Mouse (Mus musculus) cerebellum, postnatal 36 days (tissue): ENCODE measurements at regions not wholly inside any gene's neighbourhood (a gene's known extent, or its start where the extent isn't known, plus 50 kb on each side); places are given as distances from the start of the nearest gene placed in this dataset.
A peak's percentile ranks its signal among the peaks of the same experiment; 100 is the strongest.

Experiments used
- DNase-seq, 2 experiments: peaks; one replicate each; pipeline ENCODE4 v3.0.0; 2021 to 2022; ENCODE audit warnings: mixed read lengths in 2 of 2

DNA sequence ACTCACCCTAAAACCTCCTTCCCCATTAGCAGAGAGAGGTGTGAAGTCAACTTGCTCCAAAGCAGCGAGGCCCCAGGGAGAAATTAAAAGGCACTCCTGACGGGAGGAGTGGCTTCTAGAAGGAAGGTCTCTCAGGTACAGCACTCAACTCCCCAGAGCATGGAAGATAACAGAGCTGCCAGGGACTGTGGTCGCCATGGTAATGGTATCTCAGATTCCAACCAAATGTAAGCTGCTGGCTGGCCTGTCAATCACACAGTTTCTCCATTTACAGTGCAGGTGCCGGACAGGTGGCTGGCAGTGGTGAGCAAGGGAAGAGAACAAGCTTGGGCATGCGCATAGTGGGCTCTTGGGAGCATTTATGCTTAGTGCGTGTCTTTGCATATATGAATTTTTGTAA lies 213.5 kb upstream of the Bcor start:
- no peak for DNase-seq

DNA sequence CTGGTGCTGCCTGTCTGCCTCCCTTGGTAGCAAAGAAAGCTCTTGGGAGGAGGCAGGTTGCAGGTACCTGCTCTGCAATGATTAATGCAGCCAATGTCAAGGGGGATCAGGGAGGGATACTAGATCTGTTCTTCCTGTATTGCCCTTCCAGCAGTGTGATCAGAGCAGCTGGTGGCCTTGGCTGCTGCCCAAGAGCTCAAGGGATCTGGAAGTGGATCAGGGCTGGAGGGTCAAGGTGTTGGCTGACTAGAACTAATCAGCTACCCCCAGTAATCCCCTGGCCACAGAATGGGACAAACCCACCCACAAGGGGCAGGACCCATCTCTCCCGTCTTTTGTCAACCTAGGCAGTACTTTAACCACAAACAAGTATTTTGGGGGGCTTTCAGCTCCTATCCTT lies 211.8 kb upstream of the Atp6ap2 start:
- DNase-seq: no peak

DNA sequence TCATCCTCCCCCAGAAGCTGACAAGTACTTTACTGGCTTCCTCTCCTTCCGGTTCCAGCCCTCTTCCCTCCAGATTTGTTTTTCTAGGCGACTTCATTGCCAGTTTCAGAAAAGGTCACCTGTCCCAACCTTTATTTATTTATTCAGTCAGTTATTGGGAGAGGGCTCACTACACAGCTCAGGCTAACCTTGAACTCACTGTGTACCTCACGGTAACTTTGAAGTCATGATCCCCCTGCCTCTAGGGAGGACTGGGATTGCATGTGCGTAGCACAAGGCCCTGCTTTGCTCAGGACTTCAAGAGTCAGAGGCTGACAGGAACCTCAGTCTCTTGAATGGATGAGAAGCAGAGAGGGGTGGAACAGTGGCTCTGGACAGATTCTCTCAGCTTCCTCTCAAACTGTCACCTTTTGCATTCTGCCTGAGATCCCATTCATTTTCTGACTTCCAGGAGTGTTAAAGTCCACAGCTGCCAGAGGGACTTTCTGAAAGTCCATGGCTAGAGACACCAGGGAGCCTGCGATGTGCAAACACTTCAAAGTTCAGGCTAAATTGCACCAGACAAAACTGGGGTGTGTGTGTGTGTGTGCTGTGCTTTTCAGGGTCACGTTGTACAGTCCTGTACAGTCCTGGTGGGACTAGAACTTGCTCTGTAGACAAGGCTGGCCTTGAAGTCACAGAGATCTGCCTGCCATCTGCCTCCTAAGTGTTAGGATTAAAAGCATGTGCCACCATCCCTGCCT lies 211.2 kb upstream of the Atp6ap2 start:
- DNase-seq: no peak

DNA sequence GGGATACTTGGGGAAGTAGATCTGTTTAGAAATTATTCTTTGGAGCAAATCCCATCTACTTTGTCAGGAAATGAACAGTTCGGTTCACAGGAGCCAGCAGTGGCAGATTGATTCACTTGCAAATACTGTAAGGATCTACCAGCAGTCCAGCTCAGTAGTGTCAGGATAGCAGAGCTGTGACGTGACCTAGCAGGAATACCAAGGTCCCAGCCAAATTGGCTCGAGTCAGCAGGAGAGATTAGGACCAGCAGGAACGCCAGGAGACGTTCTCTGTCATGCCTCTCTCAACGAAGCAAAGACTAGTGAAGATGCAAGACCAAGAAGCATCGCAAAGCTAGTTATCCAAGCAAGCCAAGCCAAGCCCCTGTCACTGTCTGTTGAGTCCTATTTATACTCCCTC lies 210.2 kb upstream of the Atp6ap2 start:
- DNase-seq: no peak

DNA sequence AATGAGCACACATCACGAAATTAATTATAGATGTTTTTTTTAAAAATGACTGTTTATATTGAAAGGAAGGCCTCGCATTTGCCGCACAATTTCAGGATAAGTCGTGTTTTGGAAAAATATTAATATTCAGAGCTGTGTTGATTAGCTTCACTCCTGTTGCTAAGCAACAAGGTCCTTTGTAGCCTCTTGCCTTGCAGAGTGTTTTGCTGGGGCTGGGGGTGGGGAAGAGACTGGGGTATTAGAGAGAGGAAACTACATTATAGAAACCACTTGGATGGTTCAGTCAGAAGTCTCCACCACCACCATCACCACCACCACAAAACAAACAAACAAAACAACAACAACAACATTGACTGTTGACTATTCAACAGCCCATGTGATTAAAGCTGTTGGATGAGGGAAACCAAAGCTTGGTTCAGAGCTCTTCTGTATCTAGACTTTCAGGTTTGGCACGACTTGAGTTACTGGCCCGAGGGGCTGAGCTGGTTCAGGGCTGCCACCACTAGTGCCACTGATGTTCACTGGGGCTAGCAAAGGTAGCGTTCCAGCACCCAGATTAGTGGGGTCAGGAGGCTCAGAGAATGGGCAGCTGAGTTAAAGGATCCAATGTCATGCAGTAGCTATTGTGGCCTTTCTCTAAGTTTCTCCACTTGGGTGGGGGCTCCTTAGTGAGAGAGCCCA lies 195.3 kb upstream of the Atp6ap2 start:
- DNase-seq: no peak

DNA sequence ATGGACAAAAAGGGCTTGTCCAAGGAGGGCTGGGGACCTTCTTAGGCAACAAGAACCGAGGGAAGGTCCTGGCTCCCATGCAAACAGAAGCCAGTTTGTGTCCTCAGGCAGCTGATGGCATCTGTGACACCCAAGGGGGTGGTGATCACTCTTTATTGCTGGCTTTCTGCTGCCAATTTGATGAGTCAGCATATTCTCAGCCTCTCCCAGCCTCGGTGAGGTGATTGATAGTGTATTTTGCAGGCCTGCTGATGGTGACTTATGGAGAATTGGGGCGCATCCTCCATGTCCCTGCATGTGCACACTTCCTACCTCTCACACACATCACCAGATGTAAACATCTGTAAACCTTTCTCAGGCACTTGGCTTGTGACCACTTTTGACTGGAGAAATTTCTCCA lies 178.3 kb upstream of the Atp6ap2 start:
- DNase-seq: no peak

DNA sequence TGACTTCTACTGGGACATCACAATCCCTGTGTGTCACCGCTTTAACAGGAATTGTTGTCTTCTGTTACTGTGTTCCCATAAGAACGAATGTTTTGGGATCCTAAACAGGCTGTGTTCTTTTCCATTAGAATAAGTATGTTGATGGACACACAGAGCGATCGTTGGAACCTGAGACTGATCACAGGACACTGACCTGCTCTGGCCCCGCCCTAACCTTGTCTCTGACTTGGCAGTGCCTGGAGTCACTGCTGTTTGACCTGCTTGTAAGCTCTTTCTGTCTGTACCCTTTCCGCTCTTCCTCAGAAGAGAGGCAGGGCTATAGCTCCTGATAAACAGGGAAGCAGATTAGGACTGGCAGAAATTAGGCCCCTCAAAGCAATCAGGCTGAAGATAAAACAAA lies 162.0 kb upstream of the Atp6ap2 start:
- DNase-seq: no peak

DNA sequence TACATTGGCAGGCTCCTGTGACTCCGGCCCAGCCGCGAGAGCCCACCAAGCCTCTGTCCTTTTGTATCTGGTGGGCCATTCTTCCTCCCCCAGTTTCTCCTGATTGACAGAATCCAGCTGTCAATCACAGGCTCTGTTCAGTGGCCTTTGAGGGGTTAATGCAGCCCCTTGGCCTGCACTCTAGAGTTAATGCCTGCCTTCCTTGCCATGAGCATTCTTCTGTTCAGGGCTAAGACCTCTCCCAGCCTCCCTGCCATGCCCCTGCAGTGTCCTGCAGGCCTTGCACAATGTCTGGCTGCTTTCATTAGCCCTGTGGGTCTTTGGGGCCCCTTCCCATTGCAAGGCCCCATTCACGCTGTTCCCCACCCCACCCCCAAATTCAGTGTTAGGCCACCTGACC lies 160.9 kb upstream of the Atp6ap2 start:
- DNase-seq: no peak

DNA sequence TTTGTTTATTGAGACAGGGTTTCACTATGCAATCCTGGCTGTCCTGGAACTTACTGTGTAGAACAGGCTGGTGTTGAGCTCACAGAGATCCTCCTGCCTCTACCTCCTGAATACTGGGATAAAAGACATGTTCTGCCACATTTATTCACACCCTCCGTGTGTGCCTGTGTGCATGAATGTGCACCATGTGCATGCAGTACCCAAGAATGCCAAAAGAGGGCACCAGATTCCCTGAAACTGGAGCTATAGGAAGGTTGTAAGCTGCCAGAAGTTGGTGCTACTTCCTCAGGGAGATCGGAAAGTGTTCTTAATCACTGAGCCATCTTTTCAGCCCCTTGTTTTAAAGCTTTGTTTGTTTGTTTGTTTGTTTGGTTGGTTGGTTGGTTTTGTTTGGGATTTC lies 155.3 kb upstream of the Atp6ap2 start:
- DNase-seq: no peak

DNA sequence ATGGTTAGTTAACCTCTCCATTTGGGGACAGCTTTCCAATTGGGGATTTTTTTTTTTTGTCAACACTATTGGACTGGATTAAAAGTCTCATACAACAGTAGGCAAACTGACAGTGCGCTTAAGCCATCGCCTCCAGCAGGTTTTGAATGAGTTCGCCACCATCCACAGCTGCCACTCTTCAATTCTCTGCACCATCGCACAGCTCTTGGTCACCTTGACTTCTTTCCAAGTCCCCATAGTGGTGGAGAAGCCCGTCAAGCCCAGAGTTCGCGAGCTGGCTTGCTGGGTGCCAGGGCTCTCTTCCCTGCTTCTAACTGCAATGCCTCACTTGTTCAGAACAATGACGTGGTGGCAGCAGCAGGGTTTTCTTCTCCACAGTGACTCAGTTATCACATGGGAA lies 151.9 kb upstream of the Atp6ap2 start:
- DNase-seq: no peak

DNA sequence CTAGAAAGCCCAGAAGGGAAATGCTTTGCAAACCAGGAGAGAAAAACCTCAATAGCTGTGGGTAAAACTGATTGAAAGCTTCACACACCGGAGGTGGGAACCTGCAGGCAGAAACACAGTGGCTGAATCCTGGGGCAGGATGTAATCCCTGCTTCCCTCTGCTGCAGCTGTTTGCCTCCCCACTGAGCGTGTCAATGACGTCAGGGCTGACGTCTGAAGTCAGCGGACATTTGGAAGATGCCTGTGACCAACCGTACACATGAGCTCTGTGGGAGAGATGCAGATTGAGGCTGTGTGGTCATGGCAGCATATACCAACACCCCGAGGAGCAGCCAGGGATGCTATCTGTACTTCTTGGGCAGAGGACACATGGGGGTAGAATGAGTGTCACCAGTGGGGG lies 151.5 kb upstream of the Atp6ap2 start:
- no peak for DNase-seq

DNA sequence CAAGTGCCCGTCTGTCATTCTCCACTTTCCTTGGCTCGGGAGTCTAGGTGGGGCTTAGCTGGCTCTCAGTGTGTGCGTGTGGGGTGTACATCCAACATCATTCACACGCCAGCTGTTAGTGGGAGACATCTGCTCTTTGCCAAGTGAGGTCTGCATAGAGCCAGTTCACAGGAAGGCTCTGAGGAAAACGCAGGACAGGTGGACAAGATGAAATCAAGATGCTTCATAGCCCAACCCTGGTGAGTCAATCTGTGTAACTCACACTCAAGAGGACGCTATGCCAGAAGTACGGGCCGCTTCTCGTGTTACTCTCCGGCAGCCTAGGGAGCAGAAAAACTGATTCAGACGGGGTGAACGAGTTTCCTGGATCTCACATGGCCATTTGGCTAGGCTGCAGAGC lies 148.2 kb upstream of the Atp6ap2 start:
- DNase-seq: no peak

DNA sequence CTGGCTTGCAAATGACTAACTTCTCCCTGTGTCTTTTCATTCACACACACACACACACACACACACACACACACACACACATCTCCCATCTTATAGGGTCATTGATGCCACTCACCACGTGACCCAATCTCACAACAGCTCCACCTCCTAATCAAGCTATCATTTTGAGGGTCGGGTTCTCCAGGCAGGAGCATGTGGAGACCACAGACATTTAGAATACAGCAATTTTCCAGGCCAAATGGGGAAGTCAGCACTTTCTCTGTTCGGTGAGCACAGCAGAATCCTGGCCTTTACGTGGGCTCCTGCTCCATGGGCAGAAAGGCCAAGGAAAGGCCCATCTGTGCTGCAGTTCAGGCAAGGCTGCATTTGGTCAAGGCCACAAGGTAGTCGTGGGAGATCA lies 143.8 kb upstream of the Atp6ap2 start:
- DNase-seq: no peak

DNA sequence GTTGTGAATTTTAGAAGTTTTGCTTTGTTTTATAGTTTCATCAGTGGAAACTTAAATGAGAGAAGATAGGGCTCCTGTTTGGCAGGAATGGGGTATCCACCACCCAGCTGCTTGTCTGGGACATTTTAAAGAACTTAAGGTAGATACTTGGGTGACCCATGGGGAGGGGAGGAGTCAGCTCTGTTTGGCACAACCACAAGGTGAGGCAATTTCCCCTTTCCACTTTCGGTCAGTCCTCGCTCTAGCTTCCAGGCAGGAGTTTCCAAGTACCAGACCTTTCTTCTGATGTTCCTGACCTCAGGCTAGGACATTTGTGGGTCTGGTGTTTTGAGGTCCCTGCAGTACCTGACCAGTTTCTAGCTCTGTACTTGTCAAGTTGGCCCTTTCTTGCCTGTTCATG lies 142.5 kb upstream of the Atp6ap2 start:
- no peak for DNase-seq

DNA sequence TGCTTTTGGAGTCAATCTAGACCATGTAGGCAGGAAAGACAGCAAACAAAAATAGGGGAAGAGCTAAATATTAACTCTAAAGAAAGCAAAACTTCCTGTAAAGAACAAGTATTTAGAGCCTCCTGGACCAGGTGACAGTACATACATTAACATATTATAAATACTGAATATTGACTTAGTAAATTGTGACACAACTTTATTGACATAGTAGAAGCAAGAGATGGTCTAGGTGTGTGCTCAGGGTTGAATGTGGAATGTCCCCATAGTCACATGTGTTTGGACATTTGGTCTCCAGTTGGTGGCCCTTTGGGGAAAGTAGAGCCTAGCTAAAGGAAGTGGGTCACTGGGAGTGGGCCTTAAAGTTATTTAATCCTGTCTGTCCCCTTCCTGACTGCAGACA lies 139.6 kb upstream of the Atp6ap2 start:
- no peak for DNase-seq

DNA sequence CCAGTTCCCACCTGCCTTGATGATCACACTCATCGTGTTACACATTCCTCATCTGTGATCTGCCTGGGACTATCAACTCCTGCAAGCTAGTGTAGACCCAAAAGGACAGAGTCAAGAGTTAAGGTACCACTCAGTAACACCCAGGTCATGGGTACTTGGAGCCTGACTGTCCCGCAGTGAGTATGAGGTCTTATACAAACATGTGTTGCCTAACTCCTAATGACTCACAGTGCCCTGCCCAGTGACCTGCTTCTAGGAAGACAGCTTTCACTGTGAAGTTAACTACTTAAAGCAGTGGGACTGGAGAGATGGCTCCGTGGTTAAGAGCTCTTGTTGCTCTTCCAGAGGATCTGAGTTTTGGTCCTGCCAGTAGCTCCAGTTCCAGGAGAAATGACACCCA lies 137.9 kb upstream of the Atp6ap2 start:
- DNase-seq: no peak

DNA sequence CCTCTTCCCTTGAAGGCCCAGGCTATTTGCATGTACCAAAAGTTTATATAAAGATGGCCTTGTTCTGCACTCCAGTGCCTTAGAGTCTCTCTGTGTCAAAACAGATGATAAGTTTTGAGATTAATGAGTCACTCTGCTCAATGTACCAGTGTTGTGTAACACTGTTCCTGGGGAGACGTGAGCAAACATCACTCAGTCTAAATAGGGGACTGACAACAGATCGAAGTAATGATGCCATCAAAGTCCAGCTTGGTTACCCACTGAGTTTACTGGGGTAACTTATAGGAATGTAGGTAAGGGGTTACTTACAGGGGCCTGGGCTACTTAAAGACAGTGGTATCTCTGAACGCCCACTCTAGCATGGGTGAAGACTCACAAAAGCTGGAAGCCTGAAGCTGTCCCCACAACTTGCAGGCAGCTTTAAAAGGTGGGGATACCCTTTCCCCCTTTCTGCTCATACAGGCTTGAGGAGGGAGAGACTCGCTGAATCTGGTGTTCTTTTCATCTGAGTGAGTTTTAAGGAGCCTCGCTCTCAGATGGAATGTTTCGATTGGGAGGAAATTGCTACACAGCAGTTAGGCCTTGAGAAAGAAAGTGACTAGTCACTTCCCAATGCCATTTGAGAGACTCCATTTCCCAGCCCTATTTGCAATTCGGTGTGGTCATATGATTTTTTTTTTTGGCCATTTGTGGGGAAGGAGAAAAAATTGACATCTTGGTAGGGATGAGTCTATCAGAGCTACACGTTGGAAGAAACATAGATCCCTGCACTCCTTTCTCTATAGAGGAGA lies 134.4 kb upstream of the Atp6ap2 start:
- no peak for DNase-seq

DNA sequence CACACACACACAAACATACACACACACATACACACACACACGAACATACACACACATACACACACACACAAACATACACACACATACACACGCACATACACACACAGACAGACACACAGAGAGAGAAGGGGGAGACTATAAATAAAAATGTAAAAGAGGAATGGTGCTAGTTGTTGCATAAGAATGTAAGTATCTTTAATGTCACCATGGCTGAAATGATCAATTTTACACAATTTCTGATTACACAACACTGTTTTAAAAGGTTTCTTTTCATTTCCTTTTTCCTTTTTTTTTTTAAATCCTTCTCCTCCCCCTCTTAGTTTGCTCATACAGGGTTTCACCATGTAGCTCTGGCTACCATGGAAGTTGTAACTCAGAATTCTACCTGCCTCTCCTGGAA lies 125.9 kb upstream of the Atp6ap2 start:
- DNase-seq: no peak

DNA sequence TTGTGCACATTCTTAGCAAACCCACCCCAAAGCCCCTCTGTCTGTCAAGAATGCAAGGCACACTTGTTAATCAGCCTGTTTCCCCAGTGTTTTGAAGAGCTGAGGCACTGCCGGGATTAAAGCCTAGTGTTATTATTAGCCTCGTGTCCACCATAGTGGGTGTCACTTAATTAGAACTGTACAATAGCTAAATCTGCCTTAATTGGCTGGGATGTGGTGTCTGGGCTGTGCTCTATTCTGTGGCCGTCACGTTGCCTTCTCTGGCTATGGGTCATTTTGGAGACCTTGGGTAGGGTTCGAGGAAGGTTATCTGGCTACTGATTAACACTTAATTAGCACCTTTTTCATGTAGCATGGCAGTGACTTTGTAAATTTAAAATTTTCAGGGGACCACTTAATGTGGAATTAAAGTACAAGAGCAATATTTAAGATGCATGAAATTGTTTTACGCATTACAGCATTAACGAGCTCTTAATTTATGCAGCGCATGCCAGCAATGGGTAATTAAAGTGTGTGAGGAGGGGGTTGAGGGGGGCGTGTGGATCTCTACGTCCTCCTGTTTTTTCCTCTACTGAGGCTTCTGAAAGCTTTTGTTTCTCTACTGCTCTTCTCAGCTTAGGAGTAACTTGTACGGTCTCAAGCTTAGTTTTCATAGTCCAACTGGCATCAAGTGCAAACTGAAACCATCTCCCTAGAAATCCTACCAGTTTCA lies 124.5 kb upstream of the Atp6ap2 start:
- DNase-seq: no peak

DNA sequence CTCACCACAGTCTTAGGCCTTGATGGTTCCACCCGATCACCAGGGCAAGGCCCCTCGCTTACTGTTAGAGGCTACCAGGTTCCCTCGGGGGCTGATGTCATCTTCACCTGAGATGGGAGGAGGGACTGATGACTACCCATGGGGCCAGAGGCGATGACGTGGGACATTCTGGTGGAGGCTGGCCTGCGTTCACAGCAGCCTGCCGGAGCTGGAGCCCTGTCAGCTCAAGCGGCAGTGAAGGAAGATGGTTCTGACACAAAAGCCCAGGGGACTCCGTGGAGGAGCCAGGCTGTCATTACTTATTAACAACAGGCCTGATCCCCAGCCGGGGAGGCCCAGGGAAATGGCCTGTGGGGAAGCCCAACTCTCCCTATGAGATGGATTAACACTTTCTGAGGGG lies 121.3 kb upstream of the Atp6ap2 start:
- no peak for DNase-seq

DNA sequence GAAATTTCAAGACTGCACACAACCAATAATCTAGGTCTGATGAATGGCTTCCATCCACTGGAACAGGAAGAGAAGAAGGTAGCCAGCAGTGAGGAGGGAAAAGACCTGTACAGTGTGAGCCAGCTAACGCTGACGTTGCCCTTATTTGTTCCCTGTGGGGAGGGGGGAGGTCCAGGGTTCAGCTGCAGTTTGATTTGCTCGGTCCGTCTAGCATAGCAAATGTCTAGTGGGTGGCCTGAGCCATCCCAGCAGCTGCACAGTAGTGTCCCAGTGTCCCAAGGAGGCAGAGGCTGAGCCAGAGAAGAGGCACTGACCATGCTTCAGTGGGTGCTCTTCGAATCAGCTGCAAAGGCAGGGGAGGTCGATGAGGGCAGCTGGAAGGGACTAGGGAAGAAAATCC lies 120.7 kb upstream of the Atp6ap2 start:
- DNase-seq: no peak

DNA sequence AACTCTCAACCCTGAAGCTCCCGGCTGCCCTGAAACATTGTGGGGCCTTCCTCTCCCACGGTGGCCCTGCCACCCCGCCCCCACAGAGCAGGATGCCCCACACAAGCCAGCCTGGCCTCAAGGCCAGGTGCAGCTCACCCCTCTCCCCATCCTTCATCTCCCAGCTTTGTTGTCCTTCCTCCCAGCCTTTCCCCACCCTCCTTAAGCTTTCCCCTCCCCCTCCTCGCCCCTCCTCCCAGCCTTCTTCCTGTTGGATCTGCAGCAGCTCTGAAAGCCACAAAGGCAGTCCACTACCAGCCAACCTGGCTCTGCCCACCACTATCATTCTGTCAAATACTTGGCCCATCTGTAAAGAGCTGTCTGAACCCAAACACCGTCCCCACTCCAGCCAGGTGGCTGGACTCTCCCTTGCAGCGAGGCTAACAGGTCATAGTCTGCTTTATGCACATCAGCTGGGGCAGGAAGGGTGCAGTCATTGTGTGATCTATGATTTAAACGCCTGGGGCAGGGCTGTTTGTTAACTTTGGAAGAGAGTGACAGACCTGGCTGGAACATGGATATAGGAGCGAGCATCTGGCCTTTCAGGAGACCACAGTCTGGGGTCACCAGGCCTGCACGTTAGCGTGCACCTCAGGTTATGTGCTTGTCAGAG lies 119.9 kb upstream of the Atp6ap2 start:
- DNase-seq: no peak

DNA sequence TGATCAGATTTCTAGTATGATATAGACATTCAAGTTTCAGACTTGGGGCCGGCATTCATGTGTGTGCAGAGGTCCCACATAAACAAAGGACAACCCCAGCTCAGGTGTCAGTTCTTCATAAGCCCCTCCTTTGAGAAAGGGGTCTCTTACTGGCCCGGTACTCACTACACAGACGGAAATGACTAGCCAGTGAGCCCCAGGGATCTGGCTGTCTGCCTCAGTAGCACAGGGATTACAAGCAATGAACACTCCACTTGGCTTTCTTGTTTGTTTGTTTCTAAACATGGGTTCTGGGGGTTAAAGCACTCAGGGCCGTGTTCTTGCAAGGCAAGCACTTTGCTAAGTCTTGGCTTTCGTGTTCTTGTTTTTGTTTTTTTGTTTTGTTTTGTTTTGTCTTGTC lies 115.3 kb upstream of the Atp6ap2 start:
- peak in 1 of 2 experiments; percentile 2 for DNase-seq
